Mouse (Mus musculus) skeletal muscle tissue, postnatal 0 days (tissue): ENCODE measurements around the gene Gprc5a. TPM values are rescaled to one million over a fixed set of nuclear protein-coding genes. Genes with fewer than 3 reads are reported as not detected.

Experiments used
- polyA plus RNA-seq: library from polyadenylated mRNA; unstranded; fragments of >200 nt; fragmentation: Nextera tagmentation; extraction: Ambion mirVana; gene quantifications from 2 replicates; pipeline ENCODE4 v1.2.1, GENCODE M21; 2015

Gprc5a gene
- 0.73 and 1.1 TPM in 2 replicates for polyA plus RNA-seq

DNA sequence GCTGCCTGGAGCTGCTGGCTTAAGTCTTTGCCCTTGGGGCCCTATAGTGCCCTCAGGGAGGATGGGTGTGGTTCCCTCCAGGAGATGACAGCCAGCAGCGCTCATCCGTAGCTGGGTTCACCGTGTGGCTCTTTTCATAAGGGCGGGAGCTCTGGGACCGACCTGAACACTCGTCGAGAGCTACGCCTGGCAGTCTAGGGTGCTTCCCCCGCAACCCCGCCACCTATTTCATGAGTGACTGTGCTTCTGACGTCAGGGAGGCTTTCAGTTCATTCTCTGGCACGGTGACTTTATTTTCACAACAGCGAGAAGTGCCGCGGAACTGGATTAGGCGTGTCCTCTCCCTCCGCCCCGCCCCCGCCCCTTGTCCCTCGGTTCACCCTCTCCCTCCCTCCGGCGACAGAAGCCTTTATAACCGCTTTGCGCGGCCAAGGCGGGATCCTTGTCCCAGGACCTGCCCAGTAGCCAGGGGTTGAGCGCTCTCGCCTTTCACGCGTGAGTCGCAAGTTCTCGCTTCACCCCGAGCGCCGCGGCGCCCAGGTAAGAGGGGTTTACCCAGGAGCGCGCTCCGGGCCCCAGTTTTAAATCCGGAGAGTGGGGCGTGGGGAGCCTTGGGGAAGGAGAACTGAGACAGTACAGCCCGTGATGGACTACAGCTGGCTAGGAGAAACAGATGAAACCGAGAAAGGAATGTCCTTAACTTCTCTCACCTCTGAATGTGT is at the start of gene Gprc5a:
Gene Gprc5a (plus strand): TSS at position 416 of the 722 bp plus-strand sequence.

DNA sequence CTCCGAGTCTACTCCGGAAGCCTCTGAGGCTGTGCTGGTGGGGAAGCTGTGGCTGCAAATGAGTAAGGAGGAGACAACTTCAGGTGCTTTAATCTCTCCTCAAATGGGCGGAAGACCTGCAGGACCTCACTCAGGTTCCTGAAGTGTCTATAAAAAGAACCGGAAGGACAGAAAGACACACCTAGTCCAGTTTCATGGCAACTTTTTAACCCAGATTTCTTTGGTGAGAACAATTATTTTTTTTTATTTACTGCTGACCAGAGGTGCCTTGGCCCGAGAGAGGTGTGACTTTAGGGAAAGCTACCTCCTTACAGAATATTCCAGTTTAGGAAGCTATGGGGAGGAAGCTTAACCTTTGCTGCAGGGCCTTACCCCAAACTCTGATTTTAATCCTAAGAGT is 52.7 kb downstream of the Gprc5a start, which contains the start of gene Gprc5d:
Gene Gprc5d (minus strand): TSS at position 101 of the 400 bp plus-strand sequence.

Other genes with a start within 250 kb of the Gprc5a start
- gene Crebl2, start 235.5 kb upstream of the Gprc5a start, polyA plus RNA-seq: 2.1 and 2.4 TPM in 2 replicates
- gene Gpr19, start 167.1 kb upstream of the Gprc5a start, polyA plus RNA-seq: 4.9 and 6.6 TPM in 2 replicates
- 15.7 and 17.1 TPM in 2 replicates for gene Cdkn1b, start 145.2 kb upstream of the Gprc5a start, polyA plus RNA-seq
- gene Apold1, start 83.9 kb upstream of the Gprc5a start, polyA plus RNA-seq: 2.7 and 3.5 TPM in 2 replicates
- gene Ddx47, start 54.0 kb upstream of the Gprc5a start, polyA plus RNA-seq: 48.2 and 50.9 TPM in 2 replicates
- gene Gprc5d, start 52.6 kb downstream of the Gprc5a start, polyA plus RNA-seq: not detected in 2 replicates
- gene Fam234b, start 132.3 kb downstream of the Gprc5a start, polyA plus RNA-seq: 5.4 TPM in 2 replicates
- gene Hebp1, start 132.4 kb downstream of the Gprc5a start, polyA plus RNA-seq: 10.6 and 23.7 TPM in 2 replicates
- gene Gsg1, start 188.7 kb downstream of the Gprc5a start, polyA plus RNA-seq: 1.2 and 1.5 TPM in 2 replicates
- 0.13 TPM in 1 of 2 replicates, not detected in the other for gene Pbp2, start 244.8 kb downstream of the Gprc5a start, polyA plus RNA-seq